Mouse (Mus musculus) CD4-positive helper T cell, adult 2 months (primary cell): ENCODE data around the gene Pde10a.

Experiments used
- DNase-seq: peaks from one replicate; pipeline ENCODE4 v3.0.0-alpha.2; 2012; ENCODE audit warnings: low read depth, missing footprints, low spot score

The Pde10a gene

DNA sequence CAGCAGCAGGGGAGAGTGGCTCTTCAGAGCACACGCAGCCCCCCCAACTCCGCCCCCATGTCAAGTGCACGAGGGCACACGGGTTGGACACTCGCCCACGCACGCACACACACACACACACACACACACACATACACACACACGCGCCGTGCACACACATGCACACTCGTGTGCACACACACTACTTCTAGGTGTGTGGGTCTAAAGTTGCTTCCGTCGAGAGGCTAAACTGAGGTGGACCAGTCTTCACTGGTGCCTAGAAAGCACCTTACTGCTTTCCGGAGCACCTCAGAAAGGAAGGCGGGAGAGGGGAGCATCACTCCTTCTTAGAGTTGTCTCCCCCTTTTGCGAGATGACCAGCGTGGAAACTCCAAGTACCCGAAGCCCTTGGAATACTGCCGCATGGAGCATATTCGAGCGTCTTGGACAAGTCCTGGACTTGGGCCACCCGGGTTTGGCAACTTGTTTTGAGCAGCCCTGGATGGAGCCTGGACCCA, at the start of gene Pde10a:
Gene Pde10a (plus strand): TSS at position 148 of the 497 bp plus-strand sequence.
- DNase-seq, result no peak

DNA sequence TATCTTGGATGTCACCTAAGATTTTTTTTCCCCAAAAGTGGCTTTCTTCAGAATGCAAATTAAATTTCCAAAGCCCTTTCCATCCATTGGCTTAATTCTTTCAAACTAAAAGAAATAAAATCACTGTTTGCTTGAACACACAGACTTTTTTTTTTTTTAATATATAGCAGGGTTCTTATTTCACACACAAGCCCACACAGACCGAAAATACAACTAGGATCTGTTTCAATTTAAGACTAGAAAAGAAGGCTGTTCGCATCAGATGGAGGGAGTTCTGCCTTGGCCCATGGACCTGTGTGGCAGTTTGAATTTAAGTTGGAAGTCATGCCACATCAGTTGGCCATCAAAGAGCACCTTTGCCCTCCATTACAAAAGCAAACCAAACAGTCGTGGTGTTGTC, 46.6 kb upstream of the Pde10a start:
- DNase-seq, result no peak

DNA sequence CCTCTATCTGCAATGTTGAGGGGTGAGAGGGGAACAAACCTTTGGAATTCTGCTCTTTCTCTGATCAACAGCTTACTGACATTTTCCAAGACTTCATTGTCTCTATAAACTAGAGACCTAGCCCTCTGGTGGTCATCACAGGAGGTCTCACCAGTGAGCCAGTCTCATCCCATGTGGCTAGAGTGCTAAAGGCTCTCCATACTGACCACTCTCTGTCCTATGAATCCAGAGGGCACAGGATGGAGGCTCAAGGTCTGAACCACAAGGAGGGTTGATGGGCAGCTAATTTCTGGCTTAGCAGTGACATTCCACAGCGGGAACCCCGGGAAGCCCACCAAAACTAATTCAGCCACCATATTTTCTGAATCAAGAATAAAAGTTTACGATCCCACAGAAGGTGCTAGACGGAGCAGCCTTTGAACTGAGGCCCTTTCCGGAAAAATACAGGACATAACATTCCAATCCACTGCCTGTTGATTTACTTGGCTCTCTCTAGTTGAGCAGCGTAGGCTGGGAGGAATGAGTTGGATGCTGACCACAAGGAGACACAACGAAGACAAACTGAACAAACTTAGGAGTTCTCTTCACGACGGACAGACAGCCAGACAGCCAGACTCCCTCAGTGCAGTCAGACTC, 45.6 kb upstream of the Pde10a start:
- DNase-seq, result no peak

DNA sequence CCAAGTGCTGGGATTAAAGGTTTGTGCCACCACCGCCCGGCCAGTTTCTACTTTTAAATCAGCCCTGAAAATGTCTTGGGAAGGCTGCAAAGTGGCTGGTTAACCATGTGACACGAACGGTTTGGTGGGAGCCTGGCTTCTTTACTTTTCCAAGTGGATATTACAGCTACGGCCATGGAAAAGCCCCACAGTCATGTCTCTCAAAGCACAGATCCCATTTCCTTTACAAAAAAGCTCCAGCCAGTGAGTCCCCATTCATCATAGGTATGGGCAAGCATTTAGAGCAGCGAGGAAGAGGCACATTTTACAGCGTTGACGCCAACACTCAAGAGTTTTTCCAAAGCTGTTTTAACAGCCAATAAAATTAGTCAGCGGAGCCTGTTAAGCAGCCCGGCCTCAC, 43.4 kb upstream of the Pde10a start:
- no peak for DNase-seq

DNA sequence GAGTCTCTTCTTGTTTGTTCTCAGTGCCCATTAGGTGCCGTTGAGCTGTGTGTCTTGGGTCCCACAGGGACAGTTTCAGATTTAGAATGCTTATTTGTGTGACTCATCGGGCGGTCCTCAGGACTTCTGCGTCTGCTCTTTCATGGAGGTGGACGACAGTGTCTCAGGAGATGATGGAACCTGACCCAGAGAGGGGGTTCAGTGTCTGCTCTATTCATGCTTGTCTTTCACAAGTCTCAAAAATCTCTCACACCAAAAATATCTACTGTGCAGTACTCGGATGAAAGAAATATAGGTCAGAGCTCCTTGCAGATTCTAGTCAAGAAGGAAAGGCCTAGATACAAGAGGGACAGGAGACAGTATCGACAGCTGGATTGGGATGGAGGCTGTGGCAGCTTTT, 42.3 kb upstream of the Pde10a start:
- DNase-seq, result no peak

DNA sequence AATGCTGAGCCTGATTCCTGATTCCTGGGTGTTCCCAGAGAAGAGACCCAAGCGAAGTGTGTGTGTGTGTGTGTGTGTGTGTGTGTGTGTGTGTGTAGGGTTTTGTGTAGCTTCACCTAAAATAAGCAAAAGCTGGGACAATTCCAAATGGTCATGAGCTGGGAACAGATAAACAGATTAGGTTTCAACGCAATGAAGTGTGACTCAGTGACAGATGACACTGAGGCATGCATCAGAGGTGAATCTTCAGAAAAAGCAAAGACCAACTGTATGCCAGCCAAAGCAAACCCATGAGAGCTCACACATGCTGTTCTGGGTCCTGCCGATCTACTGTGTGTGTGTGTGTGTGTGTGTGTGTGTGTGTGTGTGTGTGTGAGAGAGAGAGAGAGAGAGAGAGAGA, 40.9 kb upstream of the Pde10a start:
- no peak for DNase-seq

DNA sequence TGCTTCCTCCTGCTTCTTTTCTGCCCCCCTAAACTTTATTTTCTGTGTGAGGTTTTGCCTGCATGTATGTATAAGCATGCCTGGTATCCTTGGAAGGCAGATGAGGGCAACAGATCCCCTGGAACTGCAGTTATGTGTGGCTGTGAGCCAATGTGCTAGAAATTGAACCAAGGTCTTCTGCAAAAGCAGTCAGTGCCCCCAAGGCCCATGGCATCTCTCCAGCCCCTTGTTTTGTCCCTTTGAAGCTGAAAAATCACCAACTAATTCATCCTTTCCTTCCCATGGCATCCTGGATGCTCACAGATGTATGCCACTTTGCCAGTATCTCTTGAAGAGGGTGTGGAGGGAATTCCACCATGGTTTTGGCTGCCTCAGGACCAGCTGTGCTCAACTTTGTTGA, 40.0 kb upstream of the Pde10a start:
- no peak for DNase-seq

DNA sequence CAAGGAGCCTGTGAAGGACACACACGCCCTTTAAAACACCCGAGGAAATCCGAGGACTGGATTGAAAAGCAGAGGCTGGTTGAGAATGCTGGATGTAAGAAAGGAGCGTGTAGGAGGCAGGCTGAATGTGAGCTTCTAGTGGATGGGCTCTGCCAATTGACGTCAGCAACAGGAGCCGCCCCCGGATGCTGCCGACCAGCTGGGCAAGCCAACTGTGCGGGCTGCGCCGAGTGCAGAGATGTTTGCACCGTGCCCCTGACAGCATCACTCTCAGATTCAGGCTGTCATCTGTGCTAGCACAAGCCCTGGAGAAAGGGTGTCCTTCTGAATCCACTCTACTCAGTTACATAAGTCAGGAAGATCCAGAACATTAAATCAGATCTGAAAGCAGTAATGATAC, 37.3 kb upstream of the Pde10a start:
- DNase-seq, result no peak

DNA sequence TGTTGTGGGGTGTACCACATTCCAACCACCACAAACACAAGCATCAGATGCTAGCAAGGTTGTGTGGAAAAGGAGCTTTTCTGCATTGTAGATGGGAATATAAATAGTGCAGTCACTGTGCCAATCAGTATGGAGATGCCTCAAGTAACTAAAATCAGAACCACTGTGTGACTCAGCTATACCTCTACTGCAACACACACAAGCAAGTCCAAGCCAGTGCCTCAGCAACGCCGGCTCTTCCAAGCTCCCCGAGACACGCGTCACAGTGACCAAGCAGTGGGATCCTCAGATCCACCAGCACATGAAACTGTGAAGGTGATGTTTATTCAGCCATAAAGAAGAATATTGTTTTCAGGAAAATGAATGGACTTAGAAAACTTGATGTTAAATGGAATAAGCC, 34.2 kb upstream of the Pde10a start:
- no peak for DNase-seq

DNA sequence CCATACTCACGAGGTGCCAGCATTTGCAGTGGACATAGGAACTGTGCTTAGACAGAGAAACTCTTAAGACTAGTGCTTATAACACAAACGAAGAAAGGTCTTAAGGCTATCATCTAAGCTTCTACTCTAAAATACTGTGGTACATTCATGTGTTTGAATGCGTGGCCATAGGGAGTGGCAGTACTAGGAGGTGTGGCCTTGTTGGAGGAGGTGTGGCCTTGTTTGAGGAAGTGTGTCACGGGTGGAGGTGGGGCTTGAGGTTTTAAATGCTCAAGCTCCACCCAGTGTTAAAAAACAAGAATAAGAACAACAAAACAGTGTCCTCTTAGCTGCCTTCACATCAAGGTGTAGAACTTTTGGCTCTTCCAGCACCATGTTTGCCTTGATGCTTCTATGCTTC, 31.7 kb upstream of the Pde10a start:
- no peak for DNase-seq

DNA sequence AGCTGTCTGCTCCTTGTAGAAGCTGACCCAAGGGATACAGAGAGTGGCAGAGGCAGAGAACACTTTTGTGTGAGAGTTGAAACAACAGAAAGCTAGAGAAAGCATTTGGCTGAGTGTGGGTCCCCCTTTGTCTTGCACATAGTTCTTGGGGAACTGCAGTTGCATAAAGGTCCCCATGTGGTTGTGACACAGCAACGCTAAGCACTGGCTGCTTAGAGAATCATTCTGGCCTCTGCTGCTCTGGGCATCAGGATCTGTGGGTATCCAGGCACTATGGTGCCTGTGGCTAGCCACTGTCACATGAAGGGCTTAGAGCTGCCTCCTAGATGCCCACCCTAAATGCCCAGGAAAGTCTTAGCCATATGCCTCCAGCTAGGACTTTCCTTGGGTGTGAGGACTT, 27.0 kb upstream of the Pde10a start:
- no peak for DNase-seq

DNA sequence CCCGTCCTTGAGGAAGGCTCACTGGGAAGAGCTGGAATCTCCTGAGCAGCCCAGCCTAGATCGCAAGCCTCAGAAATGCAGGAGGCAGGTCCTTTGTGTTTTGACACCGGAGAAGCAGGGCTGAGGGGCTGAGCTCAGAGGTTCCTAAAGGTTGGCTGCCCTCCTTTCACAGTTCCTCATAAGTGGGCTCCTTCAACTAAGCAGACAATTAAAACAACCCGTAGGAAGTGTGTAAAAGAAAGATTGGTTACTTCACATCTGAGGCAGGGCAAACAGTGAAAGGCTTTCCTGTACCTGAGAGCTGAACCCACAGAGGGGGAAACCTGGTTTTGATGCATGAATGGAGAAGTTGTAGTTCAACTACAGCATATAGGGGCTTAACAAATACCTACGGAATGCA, 26.5 kb upstream of the Pde10a start:
- DNase-seq, result no peak

DNA sequence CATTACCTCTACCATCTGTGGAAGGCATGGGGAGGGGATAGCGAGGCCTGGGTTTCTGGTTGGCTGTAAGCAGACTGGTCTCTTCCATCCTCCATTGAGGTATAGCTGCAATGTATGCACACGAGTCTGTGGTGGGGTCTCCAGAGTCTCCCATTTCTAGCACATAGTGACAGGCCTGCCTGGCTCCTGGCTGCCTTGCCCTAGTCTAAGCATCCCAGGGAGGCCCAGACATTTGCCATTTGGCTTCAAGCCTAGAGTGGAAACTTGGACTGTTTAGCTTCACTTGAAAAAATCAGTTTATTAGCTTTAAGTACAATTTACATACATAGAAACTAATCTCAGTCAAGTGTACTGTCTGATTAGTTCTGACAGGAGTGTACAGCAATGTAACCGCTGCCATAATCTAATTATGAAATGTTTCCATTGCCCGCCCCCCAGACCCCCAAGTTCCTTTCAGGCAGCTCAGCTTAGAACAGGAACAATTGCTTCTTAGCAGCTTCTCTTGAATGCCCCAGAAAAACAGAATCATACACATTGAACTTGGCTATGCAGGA, 25.5 kb upstream of the Pde10a start:
- DNase-seq, result no peak

DNA sequence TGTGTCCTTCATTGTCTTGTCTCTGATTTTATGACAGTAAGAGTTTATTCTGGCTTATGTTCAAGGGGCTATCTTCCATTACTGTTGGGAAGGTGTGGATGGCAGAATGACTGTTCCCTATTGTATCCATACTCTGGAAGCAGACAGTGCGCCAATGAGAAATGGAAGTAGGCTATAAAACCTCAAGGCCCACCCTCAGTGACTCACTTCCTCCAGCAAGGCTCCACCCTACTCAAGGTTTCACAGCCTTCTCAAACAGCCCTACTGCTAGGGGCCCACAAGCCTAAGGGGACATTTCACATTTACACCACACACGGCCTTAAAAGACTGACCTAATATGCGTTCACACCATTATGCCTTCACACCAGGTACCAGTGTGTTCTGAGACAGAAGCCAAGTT, 20.8 kb upstream of the Pde10a start:
- DNase-seq, result no peak

DNA sequence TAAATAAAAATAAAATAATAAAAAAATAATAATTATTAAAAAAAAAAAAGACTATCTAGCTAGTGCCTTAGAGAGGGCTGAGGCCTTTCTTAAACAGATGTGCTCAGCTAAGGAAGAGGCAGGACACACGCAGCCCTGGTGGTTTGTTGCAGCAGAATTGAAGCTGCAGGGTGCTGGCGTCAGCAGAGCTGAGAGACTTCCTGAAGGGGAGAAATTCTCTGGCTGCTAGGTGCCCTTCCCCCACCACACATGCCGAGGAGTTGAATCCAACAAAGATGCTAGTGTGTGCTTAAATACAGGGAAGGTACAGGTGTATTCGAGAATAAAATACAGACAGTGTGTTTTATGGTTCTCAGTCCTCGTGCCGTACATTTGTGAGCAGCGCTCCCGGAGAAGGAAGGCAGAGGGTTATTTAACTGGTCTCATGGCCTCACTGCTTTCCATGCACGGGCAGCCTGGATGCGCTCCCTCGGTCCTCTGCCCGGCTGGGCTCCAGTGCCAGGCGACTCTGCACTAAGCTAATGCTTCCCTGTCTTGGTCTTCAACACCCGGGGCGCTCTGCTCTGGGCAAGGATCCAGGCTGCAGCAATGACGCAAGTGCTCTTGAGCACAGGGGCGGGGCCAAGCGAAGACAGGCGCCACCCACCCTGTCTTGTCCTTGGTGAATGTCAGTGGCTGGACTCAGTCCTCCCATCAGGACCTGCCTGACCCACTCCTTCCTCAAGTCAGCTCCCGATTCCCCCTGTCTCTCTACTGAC, 19.3 kb upstream of the Pde10a start:
- peak; percentile 56 for DNase-seq

DNA sequence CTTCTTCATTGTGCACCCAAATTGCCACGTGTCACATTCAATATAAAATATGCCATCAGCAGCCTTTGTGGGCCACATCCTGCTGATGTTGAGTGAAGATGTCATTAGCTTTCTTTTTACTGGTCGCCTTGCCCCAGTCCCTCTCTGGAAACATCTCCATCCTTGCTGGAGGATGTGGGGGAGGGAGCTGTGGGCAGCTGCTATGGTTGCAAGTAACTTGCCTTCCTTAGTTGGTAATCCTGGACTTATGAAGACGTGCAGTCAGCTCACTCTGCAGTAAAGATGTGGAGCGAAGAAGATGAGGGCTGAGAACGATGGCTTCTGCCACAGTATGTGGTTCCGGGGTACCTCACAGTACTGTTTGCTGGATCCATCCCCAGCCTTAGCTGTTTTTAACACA, 18.4 kb upstream of the Pde10a start:
- DNase-seq, result no peak

DNA sequence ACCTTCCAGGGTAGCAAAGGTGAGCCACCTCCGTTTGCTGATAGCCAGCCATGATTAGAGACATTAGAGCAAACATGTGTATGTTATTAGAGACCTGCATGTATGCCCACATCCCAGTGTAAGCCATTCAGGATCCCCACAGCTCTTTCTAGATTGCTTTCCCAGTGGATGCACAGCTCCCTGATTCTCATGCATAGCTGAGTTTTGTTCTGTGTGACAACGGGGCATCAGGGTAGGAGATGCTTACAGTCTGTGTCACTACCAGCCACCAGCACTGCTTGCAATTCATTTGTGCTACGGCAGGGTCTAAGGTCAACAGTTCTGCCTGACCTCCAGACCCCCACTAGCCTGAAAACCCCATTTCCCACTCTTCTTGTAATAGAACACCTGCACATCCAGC, 17.5 kb upstream of the Pde10a start:
- no peak for DNase-seq

DNA sequence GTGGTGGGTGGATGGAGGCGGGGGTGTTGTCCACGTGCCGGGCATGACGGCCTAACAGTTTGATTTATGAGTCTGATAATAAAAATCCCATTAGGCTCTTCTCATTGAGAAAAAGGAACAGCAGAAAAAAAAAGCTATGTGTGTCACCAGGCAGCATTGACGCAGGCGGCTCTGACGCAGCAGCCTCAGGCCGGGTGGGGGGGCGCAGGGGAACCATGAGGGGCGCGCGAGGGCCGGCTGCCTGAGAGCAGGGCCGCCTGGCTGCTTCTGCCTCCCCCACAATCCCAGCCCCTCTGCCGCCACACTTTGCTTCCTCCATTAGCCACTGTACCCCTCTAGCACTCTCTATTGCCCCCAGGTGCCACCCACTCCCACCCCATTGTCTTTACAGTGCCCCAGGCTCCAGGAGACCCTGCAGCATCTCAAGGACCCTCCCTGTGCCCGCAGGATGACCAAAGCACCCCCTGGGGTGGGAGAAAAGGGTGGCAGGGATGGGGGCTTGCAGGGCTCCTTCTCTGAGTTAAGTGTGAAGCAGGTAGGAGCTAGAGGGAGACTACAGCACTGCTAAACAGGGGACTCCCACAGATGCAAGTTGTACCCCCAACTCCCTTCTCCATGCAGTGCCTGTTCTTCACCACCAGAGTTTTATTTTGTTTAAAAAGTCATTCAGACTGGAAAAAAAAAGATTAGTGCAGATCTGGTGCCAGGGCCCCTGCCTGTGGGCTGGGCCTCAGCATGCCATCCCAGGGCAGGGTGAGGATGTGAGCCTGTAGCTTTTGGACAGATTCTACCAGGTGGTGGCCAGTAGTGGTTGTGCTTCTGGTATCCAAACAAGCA, 16.6 kb upstream of the Pde10a start:
- no peak for DNase-seq

DNA sequence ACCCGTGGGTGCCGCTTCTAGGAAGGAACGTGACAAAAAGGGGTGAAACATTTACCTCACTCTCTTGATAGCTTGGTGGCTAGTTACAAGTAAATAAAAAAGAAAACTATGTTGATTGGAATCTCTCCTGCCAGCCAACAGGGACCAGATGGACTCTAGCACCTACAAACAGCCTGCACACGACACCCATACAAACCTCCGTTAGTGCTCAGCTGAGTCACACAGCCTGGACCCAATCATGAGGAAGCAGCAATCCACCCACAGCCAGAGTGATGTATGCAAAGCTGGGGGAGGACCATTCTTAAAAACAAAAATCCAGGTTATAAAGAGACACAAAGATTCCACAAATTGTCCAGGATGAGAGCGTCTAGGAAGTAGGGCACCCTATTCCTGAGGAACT, 9.2 kb upstream of the Pde10a start:
- no peak for DNase-seq

DNA sequence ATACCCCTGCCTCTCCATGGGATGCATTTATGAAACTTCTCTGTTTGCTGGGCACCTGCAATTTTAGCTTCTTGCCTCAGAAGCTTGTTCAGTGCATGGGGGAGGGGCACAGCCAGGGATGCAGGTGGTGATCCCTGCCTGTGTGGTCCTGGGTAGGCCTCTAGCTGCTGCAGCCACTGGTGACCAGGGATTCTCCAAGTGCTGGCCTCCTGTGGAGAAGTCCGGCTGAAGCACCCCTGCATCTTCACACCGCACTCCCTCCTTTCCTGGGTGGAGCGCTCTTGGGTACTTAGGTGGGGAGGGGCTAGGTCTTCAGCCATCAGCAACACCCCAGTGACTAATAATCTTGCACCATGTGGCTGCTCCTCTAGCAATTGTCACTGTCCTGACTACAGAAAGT, 1.2 kb upstream of the Pde10a start:
- no peak for DNase-seq

DNA sequence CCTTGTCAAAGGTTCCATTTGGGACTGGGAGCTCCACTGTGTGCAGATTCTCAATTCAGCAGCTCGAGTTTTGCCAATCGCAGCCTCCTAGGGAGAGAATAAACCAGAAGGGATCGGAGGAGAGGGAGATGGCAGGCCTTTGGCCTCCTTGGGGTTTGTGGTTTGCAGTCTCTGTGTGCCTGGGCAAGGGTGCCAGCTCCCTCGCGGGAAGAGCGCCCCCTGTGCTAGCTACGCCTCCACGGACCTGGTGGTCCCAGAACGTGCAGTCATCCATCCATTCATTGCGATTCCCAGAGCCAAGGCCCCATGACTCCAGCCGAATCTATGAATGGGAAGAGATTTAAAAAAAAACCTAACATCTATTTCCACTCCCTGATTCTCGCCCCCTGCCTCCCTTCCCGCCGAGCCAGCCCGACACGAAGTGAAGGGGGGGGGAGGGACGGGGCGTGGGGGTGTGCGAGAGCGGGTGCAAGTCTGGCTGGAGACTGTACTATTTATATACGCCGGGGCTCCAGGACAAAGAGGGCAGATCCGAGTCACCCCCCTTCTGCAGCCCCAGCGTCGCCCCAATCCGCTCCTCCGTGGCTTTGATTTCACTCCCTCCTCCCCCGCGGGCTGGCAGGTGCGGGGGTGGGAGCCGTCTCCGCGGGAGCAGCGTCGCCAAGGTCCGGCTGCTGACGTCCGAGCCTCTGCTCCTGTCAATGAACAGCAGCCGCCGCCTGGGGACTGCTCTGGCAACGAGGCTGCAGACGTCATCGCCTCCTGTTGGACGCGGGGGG, 596 bp upstream of the Pde10a start:
- DNase-seq, result peak; percentile 26
